Mouse (Mus musculus): ENCODE results near the gene Gm20696.

GRCm38 (mm10) chr6:99453763-99454520 is 212.7 kb downstream of the Gm20696 start:
- no peak for TF ChIP-seq EP300 (IDR thresholded peaks at IDR 0.05; ENCODE audit: low read depth)
- no peak for TF ChIP-seq CTCF (IDR thresholded peaks at IDR 0.05; ENCODE audit: low read depth)

Measured in liver, embryonic 14.5 days (tissue).